Mouse (Mus musculus) midbrain, embryonic 14.5 days (tissue): ENCODE data around the gene Gm21972. TPM values are rescaled to one million over a fixed set of nuclear protein-coding genes. Genes with fewer than 3 reads are reported as not detected.

Experiments used
- ATAC-seq: fragments of 200-750 bp; cut with Nextera tagmentation; 2 replicates; pipeline ENCODE4 v1.8.0; 2017; ENCODE audit warnings: moderate number of reproducible peaks, moderate library complexity; ENCODE audit not compliant: low FRiP score, low TSS enrichment
- DNase-seq: peaks from one replicate; pipeline ENCODE4 v3.0.0-alpha.2; 2015
- H3K27ac ChIP-seq: fragments of 300-500 bp; sonication (generic); replicated peaks from 2 replicates; pipeline ENCODE4 v1.5.1; 2014; ENCODE audit warnings: mild to moderate bottlenecking, low read depth, low read length, moderate library complexity
- H3K27me3 ChIP-seq: fragments of 300-500 bp; sonication (generic); 2 replicates; pipeline ENCODE4 v1.6.1; 2014; ENCODE audit warnings: low read length, control low read depth, mixed read lengths; ENCODE audit not compliant: control insufficient read depth, insufficient read depth
- H3K36me3 ChIP-seq: fragments of 300-500 bp; sonication (generic); 2 replicates; pipeline ENCODE4 v1.6.1; 2014; ENCODE audit warnings: low read length, control low read depth; ENCODE audit not compliant: control insufficient read depth, insufficient read depth
- H3K4me1 ChIP-seq: fragments of 300-500 bp; sonication (generic); 2 replicates; pipeline ENCODE4 v1.6.1; 2014; ENCODE audit warnings: mild to moderate bottlenecking, antibody characterized with exemption, low read length, control low read depth; ENCODE audit not compliant: control insufficient read depth, insufficient read depth
- H3K4me2 ChIP-seq: fragments of 300-500 bp; sonication (generic); 2 replicates; pipeline ENCODE4 v1.6.1; 2014; ENCODE audit warnings: mild to moderate bottlenecking, low read length, moderate library complexity
- H3K4me3 ChIP-seq: fragments of 300-500 bp; sonication (generic); replicated peaks from 2 replicates; pipeline ENCODE4 v1.5.1; 2014; ENCODE audit warnings: low read depth, low read length
- H3K9ac ChIP-seq: fragments of 300-500 bp; sonication (generic); replicated peaks from 2 replicates; pipeline ENCODE4 v1.6.1; 2014; ENCODE audit warnings: mild to moderate bottlenecking, low read length, moderate library complexity
- H3K9me3 ChIP-seq: fragments of 300-500 bp; sonication (generic); 2 replicates; pipeline ENCODE4 v1.6.1; 2016; ENCODE audit warnings: low read length, control low read depth, mixed read lengths; ENCODE audit not compliant: control insufficient read depth
- WGBS: fragments of 180-500 bp; shearing (Covaris S2); extraction: QIAGEN DNeasy Blood & Tissue Kit; methylation state at CpG from one replicate; pipeline ENCODE4 v1.1.7; 2014; 5-methylcytosine and 5-hydroxymethylcytosine counted together
- polyA plus RNA-seq: library from polyadenylated mRNA; unstranded; fragments of >200 nt; fragmentation: Nextera tagmentation; extraction: Ambion mirVana; gene quantifications from 2 replicates; pipeline ENCODE4 v1.2.1, GENCODE M21; 2014

The Gm21972 gene
- polyA plus RNA-seq: 0.50 and 0.62 TPM in 2 replicates

- Histone ChIP-seq H3K9ac (no peak within 1 kb of the TSS), H3K4me2 (no peak within 1 kb of the TSS), H3K4me3 (no peak within 1 kb of the TSS), H3K4me1 (no peaks in the 10 kb centered on the region), H3K9me3 (no peaks in the 10 kb centered on the region), H3K27me3 (no peaks in the 10 kb centered on the region), H3K36me3 (peaks cover 82% of the 10 kb centered on the region), H3K27ac (no peak within 1 kb of the TSS)
- ATAC-seq (no peak), DNase-seq (no peak)
- WGBS: 98% methylated on average over 4 of the region's 4 CpGs
These were observed at the start of gene Gm21972 for GRCm38 (mm10) chr1:86133337-86133736. TSS of gene Gm21972 (plus strand) at chr1:86133637.

- no peaks in the 10 kb centered on the region for H3K4me1 ChIP-seq
- 89% methylated on average over 7 of the region's 7 CpGs for WGBS
- no peak overlapping the region for H3K4me2 ChIP-seq
- H3K27me3 ChIP-seq: no peaks in the 10 kb centered on the region
- no peak overlapping the region for H3K9ac ChIP-seq
- DNase-seq (no peak), ATAC-seq (no peak)
- H3K9me3 ChIP-seq: no peaks in the 10 kb centered on the region
- no peak overlapping the region for H3K27ac ChIP-seq
- no peak overlapping the region for H3K4me3 ChIP-seq
- peaks cover 72% of the 10 kb centered on the region for H3K36me3 ChIP-seq
These were observed 39.0 kb upstream of the Gm21972 start for GRCm38 (mm10) chr1:86094413-86094812.

GRCm38 (mm10) chr1:86105054-86105453 lies 28.4 kb upstream of the Gm21972 start:
- Histone ChIP-seq H3K27me3 (no peaks in the 10 kb centered on the region), H3K36me3 (peaks cover 18% of the 10 kb centered on the region), H3K4me2 (no peak overlapping the region), H3K4me1 (no peaks in the 10 kb centered on the region), H3K9me3 (no peaks in the 10 kb centered on the region), H3K27ac (no peak overlapping the region), H3K9ac (no peak overlapping the region), H3K4me3 (no peak overlapping the region)
- DNase-seq (no peak), ATAC-seq (no peak)
- 94% methylated on average over 1 of the region's 1 CpGs for WGBS

DNA sequence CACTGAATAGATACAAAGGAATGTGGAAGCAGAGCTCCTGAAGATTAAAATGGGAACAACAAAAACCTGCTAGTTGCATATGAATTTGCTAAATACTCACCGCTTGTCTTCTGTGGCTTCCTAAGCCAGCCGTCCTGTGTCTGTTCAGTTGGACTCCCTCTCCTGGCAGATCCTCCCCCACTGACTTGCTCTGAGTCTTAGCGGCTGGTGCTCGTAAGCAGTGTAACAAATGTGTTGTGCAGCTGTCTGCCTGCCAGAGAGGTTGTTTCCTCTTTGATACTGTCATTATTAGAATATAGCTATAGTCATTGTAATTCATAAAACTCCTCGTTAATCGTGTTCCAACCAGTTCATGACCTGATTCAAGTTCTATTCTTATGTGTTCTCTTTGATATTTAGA lies 21.7 kb upstream of the Gm21972 start, which contains the start of gene Htr2b:
TSS of gene Htr2b (minus strand) at position 192 of the 400 bp plus-strand sequence.
- H3K4me2 ChIP-seq: no peak within 1 kb of the TSS
- ATAC-seq: no peak
- no peak within 1 kb of the TSS for H3K4me3 ChIP-seq
- H3K9ac ChIP-seq: no peak within 1 kb of the TSS
- no peaks in the 10 kb centered on the region for H3K9me3 ChIP-seq
- DNase-seq: peak; percentile 20
- H3K27ac ChIP-seq: no peak within 1 kb of the TSS
- H3K36me3 ChIP-seq: peaks cover 16% of the 10 kb centered on the region
- 58% methylated on average over 6 of the region's 6 CpGs for WGBS
- H3K27me3 ChIP-seq: no peaks in the 10 kb centered on the region
- H3K4me1 ChIP-seq: no peaks in the 10 kb centered on the region

- Histone ChIP-seq H3K36me3 (peaks cover 33% of the 10 kb centered on the region), H3K4me1 (no peaks in the 10 kb centered on the region), H3K9ac (no peak overlapping the region), H3K4me3 (no peak overlapping the region), H3K27me3 (no peaks in the 10 kb centered on the region), H3K27ac (no peak overlapping the region), H3K9me3 (no peaks in the 10 kb centered on the region), H3K4me2 (no peak overlapping the region)
- ATAC-seq: no peak
- no peak for DNase-seq
- 97% methylated on average over 3 of the region's 3 CpGs for WGBS
These were observed 19.3 kb upstream of the Gm21972 start for GRCm38 (mm10) chr1:86114141-86114540.

GRCm38 (mm10) chr1:86119549-86119948 lies 13.9 kb upstream of the Gm21972 start:
- Histone ChIP-seq H3K4me1 (no peaks in the 10 kb centered on the region), H3K27ac (no peak overlapping the region), H3K9ac (no peak overlapping the region), H3K27me3 (no peaks in the 10 kb centered on the region), H3K4me3 (no peak overlapping the region), H3K4me2 (no peak overlapping the region), H3K36me3 (peaks cover 68% of the 10 kb centered on the region), H3K9me3 (no peaks in the 10 kb centered on the region)
- DNase-seq (no peak), ATAC-seq (no peak)
- 92% methylated on average over 4 of the region's 4 CpGs for WGBS

GRCm38 (mm10) chr1:86126036-86126435 lies 7.4 kb upstream of the Gm21972 start:
- Histone ChIP-seq H3K27ac (no peak overlapping the region), H3K9ac (no peak overlapping the region), H3K9me3 (no peaks in the 10 kb centered on the region), H3K4me1 (no peaks in the 10 kb centered on the region), H3K36me3 (peaks cover 74% of the 10 kb centered on the region), H3K4me2 (no peak overlapping the region), H3K4me3 (no peak overlapping the region), H3K27me3 (no peaks in the 10 kb centered on the region)
- WGBS: 97% methylated on average over 2 of the region's 2 CpGs
- ATAC-seq (no peak), DNase-seq (no peak)

DNA sequence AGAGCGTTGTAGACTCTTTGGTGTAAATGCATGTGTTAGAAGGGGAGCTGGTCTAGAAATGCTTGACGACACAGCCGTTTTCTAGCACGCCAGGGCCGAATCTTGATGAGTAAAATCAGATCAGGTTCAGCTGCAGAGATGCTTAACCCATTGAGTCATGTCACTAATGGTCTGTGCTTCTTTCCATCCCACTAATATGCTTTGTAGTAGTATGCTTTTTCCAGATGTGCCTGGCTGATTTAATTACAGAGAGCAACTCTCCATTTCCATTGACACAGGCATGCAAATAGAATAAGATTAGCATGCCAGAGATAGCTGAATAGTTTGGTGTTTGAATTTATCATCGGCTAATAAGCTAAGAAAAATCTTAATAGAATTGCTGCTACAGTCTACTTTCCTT lies 1.9 kb downstream of the Gm21972 start:
- no peaks in the 10 kb centered on the region for H3K9me3 ChIP-seq
- WGBS: 95% methylated on average over 6 of the region's 6 CpGs
- peaks cover 81% of the 10 kb centered on the region for H3K36me3 ChIP-seq
- H3K9ac ChIP-seq: no peak overlapping the region
- H3K4me2 ChIP-seq: no peak overlapping the region
- no peaks in the 10 kb centered on the region for H3K4me1 ChIP-seq
- H3K27me3 ChIP-seq: no peaks in the 10 kb centered on the region
- DNase-seq (no peak), ATAC-seq (no peak)
- no peak overlapping the region for H3K27ac ChIP-seq
- H3K4me3 ChIP-seq: no peak overlapping the region

DNA sequence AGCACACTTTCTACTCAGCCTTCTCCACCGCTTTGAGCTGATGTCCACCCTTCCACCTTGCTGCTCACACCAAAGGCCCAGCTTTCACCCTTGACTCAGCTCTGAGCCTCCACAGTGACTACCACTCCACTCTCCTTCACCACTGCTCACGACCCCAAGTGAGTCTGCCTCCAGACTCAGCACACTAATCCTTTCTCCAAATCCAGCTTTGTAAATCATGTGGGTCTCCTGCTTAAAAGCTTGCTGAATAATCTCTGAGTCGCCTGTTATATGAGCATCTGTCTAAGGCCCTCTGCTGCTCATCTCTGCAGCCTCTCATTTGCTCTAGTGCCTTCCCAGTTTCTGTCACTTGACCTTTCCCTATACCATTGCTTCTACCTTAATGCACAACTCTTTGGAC lies 7.6 kb downstream of the Gm21972 start:
- no peak overlapping the region for H3K4me2 ChIP-seq
- H3K27me3 ChIP-seq: no peaks in the 10 kb centered on the region
- H3K36me3 ChIP-seq: peaks cover 41% of the 10 kb centered on the region
- no peak overlapping the region for H3K27ac ChIP-seq
- ATAC-seq (no peak), DNase-seq (no peak)
- H3K9me3 ChIP-seq: no peaks in the 10 kb centered on the region
- 81% methylated on average over 3 of the region's 3 CpGs for WGBS
- H3K9ac ChIP-seq: no peak overlapping the region
- no peaks in the 10 kb centered on the region for H3K4me1 ChIP-seq
- H3K4me3 ChIP-seq: no peak overlapping the region
